Mouse (Mus musculus) stomach, embryonic 14.5 days (tissue): ENCODE results near the gene Ibtk. TPM values are rescaled to one million over a fixed set of nuclear protein-coding genes. Genes with fewer than 3 reads are reported as not detected.
A peak's percentile ranks its signal among the peaks of the same experiment; 100 is the strongest.

Experiments used
- ATAC-seq: fragments of 200-750 bp; cut with Nextera tagmentation; 2 replicates; pipeline ENCODE4 v1.8.0; 2017; ENCODE audit warnings: low read depth, moderate TSS enrichment; ENCODE audit not compliant: insufficient number of reproducible peaks, insufficient read depth, low FRiP score
- H3K27ac ChIP-seq: fragments of 300-500 bp; sonication (generic); 2 replicates; pipeline ENCODE4 v1.5.1; 2014; ENCODE audit warnings: mild to moderate bottlenecking, low read length, moderate library complexity, mixed read lengths
- H3K27me3 ChIP-seq: fragments of 300-500 bp; sonication (generic); 2 replicates; pipeline ENCODE4 v1.6.1; 2014; ENCODE audit warnings: low read length, control low read depth, mixed read lengths; ENCODE audit not compliant: control insufficient read depth, insufficient read depth
- H3K36me3 ChIP-seq: fragments of 300-500 bp; sonication (generic); 2 replicates; pipeline ENCODE4 v1.6.1; 2014; ENCODE audit warnings: mild to moderate bottlenecking, control low read depth, low read length, moderate library complexity, mixed read lengths; ENCODE audit not compliant: control insufficient read depth, insufficient read depth
- H3K4me1 ChIP-seq: fragments of 300-500 bp; sonication (generic); 2 replicates; pipeline ENCODE4 v1.6.1; 2014; ENCODE audit warnings: low read length, control low read depth, mixed read lengths; ENCODE audit not compliant: control insufficient read depth, insufficient read depth
- H3K4me2 ChIP-seq: fragments of 300-500 bp; sonication (generic); replicated peaks from 2 replicates; pipeline ENCODE4 v1.6.1; 2014; ENCODE audit warnings: low read depth, low read length, control low read depth
- H3K4me3 ChIP-seq: fragments of 300-500 bp; sonication (generic); 2 replicates; pipeline ENCODE4 v1.5.1; 2014; ENCODE audit warnings: low read depth, low read length, control low read depth
- H3K9ac ChIP-seq: fragments of 300-500 bp; sonication (generic); replicated peaks from 2 replicates; pipeline ENCODE4 v1.6.1; 2014; ENCODE audit warnings: low read depth, mild to moderate bottlenecking, control low read depth, low read length, moderate library complexity, mixed read lengths
- H3K9me3 ChIP-seq: fragments of 300-500 bp; sonication (generic); 2 replicates; pipeline ENCODE4 v1.6.1; 2016; ENCODE audit warnings: low read depth, low read length, control low read depth; ENCODE audit not compliant: control insufficient read depth
- WGBS: fragments of 180-500 bp; shearing (Covaris S2); extraction: QIAGEN DNeasy Blood & Tissue Kit; methylation state at CpG from one replicate; pipeline ENCODE4 v1.1.7; 2014; 5-methylcytosine and 5-hydroxymethylcytosine counted together
- polyA plus RNA-seq: library from polyadenylated mRNA; unstranded; fragments of >200 nt; fragmentation: Nextera tagmentation; extraction: Ambion mirVana; gene quantifications from 2 replicates; pipeline ENCODE4 v1.2.1, GENCODE M21; 2014

The Ibtk gene
- polyA plus RNA-seq, 1 experiment from 2014 or later: 46.1 TPM

GRCm38 (mm10) chr9:85685010-85685409 lies 64.1 kb downstream of the Ibtk start:
- Histone ChIP-seq H3K27me3 (no peaks in the 10 kb centered on the region), H3K9me3 (peaks cover 3% of the 10 kb centered on the region; the same call in 1 of the 2 replicates), H3K36me3 (peaks cover 7% of the 10 kb centered on the region; the same call in 1 of the 2 replicates), H3K4me3 (no peak overlapping the region), H3K4me2 (no peak overlapping the region), H3K27ac (no peak overlapping the region), H3K4me1 (no peaks in the 10 kb centered on the region), H3K9ac (no peak overlapping the region)
- no peak for ATAC-seq
- 90% methylated on average over 6 of the region's 6 CpGs for WGBS

- WGBS: 79% methylated on average over 10 of the region's 10 CpGs
- 0 out of 2 replicates have a peak, but pooled peaks cover 5% of the 10 kb centered on the region for H3K4me1 ChIP-seq
- no peak overlapping the region for H3K27ac ChIP-seq
- ATAC-seq: no peak
- H3K27me3 ChIP-seq: no peaks in the 10 kb centered on the region
- H3K36me3 ChIP-seq: no peaks in the 10 kb centered on the region
- H3K9ac ChIP-seq: no peak overlapping the region
- no peak overlapping the region for H3K4me3 ChIP-seq
- no peak overlapping the region for H3K4me2 ChIP-seq
- H3K9me3 ChIP-seq: no peaks in the 10 kb centered on the region
Observed at GRCm38 (mm10) chr9:85675131-85675905, 73.8 kb downstream of the Ibtk start.

- no peak overlapping the region for H3K4me3 ChIP-seq
- WGBS: 47% methylated on average over 15 of the region's 15 CpGs
- ATAC-seq: peak; percentile 18; the same call in 1 of the 2 replicates
Observed at GRCm38 (mm10) chr9:85673907-85674481, 75.1 kb downstream of the Ibtk start.

GRCm38 (mm10) chr9:85671582-85672331 lies 77.4 kb downstream of the Ibtk start:
- Histone ChIP-seq H3K4me2 (no peak overlapping the region), H3K9ac (no peak overlapping the region), H3K4me3 (no peak overlapping the region), H3K27ac (no peak overlapping the region), H3K36me3 (no peaks in the 10 kb centered on the region), H3K4me1 (0 out of 2 replicates have a peak, but pooled peaks cover 5% of the 10 kb centered on the region), H3K9me3 (no peaks in the 10 kb centered on the region), H3K27me3 (no peaks in the 10 kb centered on the region)
- ATAC-seq: no peak
- WGBS: 81% methylated on average over 6 of the region's 6 CpGs

More at GRCm38 (mm10) chr9:85673907-85674481, 75.1 kb downstream of the Ibtk start:
- Histone ChIP-seq H3K9me3 (no peaks in the 10 kb centered on the region), H3K9ac (no peak overlapping the region), H3K36me3 (no peaks in the 10 kb centered on the region), H3K4me2 (no peak overlapping the region), H3K27me3 (no peaks in the 10 kb centered on the region), H3K4me1 (0 out of 2 replicates have a peak, but pooled peaks cover 5% of the 10 kb centered on the region), H3K27ac (no peak overlapping the region)

- Histone ChIP-seq H3K9me3 (no peaks in the 10 kb centered on the region), H3K27me3 (no peaks in the 10 kb centered on the region), H3K27ac (no peak overlapping the region), H3K4me1 (no peaks in the 10 kb centered on the region), H3K4me2 (no peak overlapping the region), H3K4me3 (no peak overlapping the region), H3K9ac (no peak overlapping the region), H3K36me3 (no peaks in the 10 kb centered on the region)
- WGBS: 74% methylated on average over 1 of the region's 1 CpGs
- no peak for ATAC-seq
Observed at GRCm38 (mm10) chr9:85664316-85664715, 84.8 kb downstream of the Ibtk start.

GRCm38 (mm10) chr9:85663810-85664209 lies 85.3 kb downstream of the Ibtk start:
- H3K9me3 ChIP-seq: no peaks in the 10 kb centered on the region
- ATAC-seq: no peak
- no peaks in the 10 kb centered on the region for H3K27me3 ChIP-seq
- WGBS: 73% methylated on average over 1 of the region's 1 CpGs
- no peak overlapping the region for H3K4me3 ChIP-seq
- no peak overlapping the region for H3K9ac ChIP-seq
- H3K36me3 ChIP-seq: no peaks in the 10 kb centered on the region
- no peak overlapping the region for H3K4me2 ChIP-seq
- no peaks in the 10 kb centered on the region for H3K4me1 ChIP-seq
- H3K27ac ChIP-seq: no peak overlapping the region

GRCm38 (mm10) chr9:85663091-85663490 lies 86.0 kb downstream of the Ibtk start:
- H3K27me3 ChIP-seq: no peaks in the 10 kb centered on the region
- WGBS: 37% methylated on average over 8 of the region's 8 CpGs
- no peak overlapping the region for H3K9ac ChIP-seq
- no peak overlapping the region for H3K4me2 ChIP-seq
- no peak for ATAC-seq
- H3K9me3 ChIP-seq: no peaks in the 10 kb centered on the region
- H3K4me3 ChIP-seq: no peak overlapping the region
- no peaks in the 10 kb centered on the region for H3K4me1 ChIP-seq
- H3K36me3 ChIP-seq: no peaks in the 10 kb centered on the region
- H3K27ac ChIP-seq: no peak overlapping the region

- no peak for ATAC-seq
- Histone ChIP-seq H3K27me3 (no peaks in the 10 kb centered on the region), H3K4me2 (no peak overlapping the region), H3K9ac (no peak overlapping the region), H3K36me3 (no peaks in the 10 kb centered on the region), H3K9me3 (peaks cover under 1% of the 10 kb centered on the region; the same call in 1 of the 2 replicates), H3K27ac (no peak overlapping the region), H3K4me1 (no peaks in the 10 kb centered on the region), H3K4me3 (no peak overlapping the region)
- WGBS: 78% methylated on average over 4 of the region's 4 CpGs
Observed at GRCm38 (mm10) chr9:85653401-85653800, 95.7 kb downstream of the Ibtk start.
